Mouse (Mus musculus): ENCODE measurements around the gene Xpo5. TPM values are rescaled to one million over a fixed set of nuclear protein-coding genes. Genes with fewer than 3 reads are reported as not detected.
A peak's percentile ranks its signal among the peaks of the same experiment; 100 is the strongest.

Xpo5 gene
- total and polyA plus RNA-seq, 2 experiments from 2014 or later = 23.8 to 54.5 TPM

GRCm38 (mm10) chr17:46252571-46253451 is 50.2 kb downstream of the Xpo5 start:
- 0 out of 2 replicates have a peak, but pooled peaks have one; percentile 0 for ATAC-seq
- Histone ChIP-seq H3K27ac (peak overlapping the region; percentile 82), H3K4me1 (ENCODE audit: insufficient read depth, low read length) (peaks cover 21% of the 10 kb centered on the region), H3K9me3 (ENCODE audit: low read length) (no peaks in the 10 kb centered on the region), H3K27me3 (ENCODE audit: insufficient read depth, low read length) (no peaks in the 10 kb centered on the region), H3K36me3 (ENCODE audit: insufficient read depth, low read length) (peaks cover 36% of the 10 kb centered on the region), H3K9ac (replicated peaks; ENCODE audit: low read length) (no peak overlapping the region), H3K4me3 (ENCODE audit: low read length) (peak overlapping the region; percentile 78; the same call in 1 of the 2 replicates), H3K4me2 (ENCODE audit: low read depth, low read length) (peak overlapping the region; percentile 97)
- peak; percentile 67 for TF ChIP-seq CTCF (IDR thresholded peaks at IDR 0.05; ENCODE audit: low read depth)
- peak; percentile 78 for DNase-seq (ENCODE audit: low spot score)
- WGBS = 53% methylated on average over 14 of the region's 14 CpGs

- Histone ChIP-seq H3K27me3 (ENCODE audit: insufficient read depth, low read length) (no peaks in the 10 kb centered on the region), H3K27ac (peak within 1 kb of the TSS; percentile 82), H3K4me3 (ENCODE audit: low read length) (peak within 1 kb of the TSS; percentile 78), H3K36me3 (ENCODE audit: insufficient read depth, low read length) (peaks cover 40% of the 10 kb centered on the region), H3K4me1 (ENCODE audit: insufficient read depth, low read length) (peaks cover 21% of the 10 kb centered on the region), H3K9me3 (ENCODE audit: low read length) (no peaks in the 10 kb centered on the region), H3K4me2 (ENCODE audit: low read depth, low read length) (peak within 1 kb of the TSS; percentile 97), H3K9ac (replicated peaks; ENCODE audit: low read length) (peak within 1 kb of the TSS; percentile 76)
- no peak for TF ChIP-seq CTCF (IDR thresholded peaks at IDR 0.05; ENCODE audit: low read depth)
- ATAC-seq (peak; percentile 87), DNase-seq (ENCODE audit: low spot score) (peak; percentile 95)
- WGBS = 2% methylated on average over 43 of the region's 48 CpGs
Observed at GRCm38 (mm10) chr17:46253452-46254084, 51.0 kb downstream of the Xpo5 start, which contains the start of gene Lrrc73. Lrrc73 (plus strand) TSS chr17:46253531.

- Histone ChIP-seq H3K4me1 (ENCODE audit: insufficient read depth, low read length) (peaks cover 15% of the 10 kb centered on the region), H3K4me3 (ENCODE audit: low read length) (peak overlapping the region; percentile 78), H3K27ac (peak overlapping the region; percentile 82), H3K9ac (replicated peaks; ENCODE audit: low read length) (peak overlapping the region; percentile 76), H3K27me3 (ENCODE audit: insufficient read depth, low read length) (no peaks in the 10 kb centered on the region), H3K4me2 (ENCODE audit: low read depth, low read length) (peak overlapping the region; percentile 97), H3K9me3 (ENCODE audit: low read length) (no peaks in the 10 kb centered on the region), H3K36me3 (ENCODE audit: insufficient read depth, low read length) (peaks cover 41% of the 10 kb centered on the region)
- WGBS = under 1% methylated on average over 43 of the region's 54 CpGs
- no peak for TF ChIP-seq CTCF (IDR thresholded peaks at IDR 0.05; ENCODE audit: low read depth)
- peak; percentile 42 for DNase-seq (ENCODE audit: low spot score)
- peak; percentile 30 for ATAC-seq
Observed at GRCm38 (mm10) chr17:46254106-46254505, 51.5 kb downstream of the Xpo5 start.

- Histone ChIP-seq H3K27me3 (ENCODE audit: insufficient read depth, low read length) (no peaks in the 10 kb centered on the region), H3K36me3 (ENCODE audit: insufficient read depth, low read length) (peaks cover 45% of the 10 kb centered on the region), H3K4me1 (ENCODE audit: insufficient read depth, low read length) (peaks cover 13% of the 10 kb centered on the region), H3K4me2 (ENCODE audit: low read depth, low read length) (peak overlapping the region; percentile 97), H3K27ac (no peak overlapping the region), H3K9ac (replicated peaks; ENCODE audit: low read length) (peak overlapping the region; percentile 76; the same call in 1 of the 2 replicates), H3K9me3 (ENCODE audit: low read length) (no peaks in the 10 kb centered on the region), H3K4me3 (ENCODE audit: low read length) (peak overlapping the region; percentile 78)
- DNase-seq (ENCODE audit: low spot score) (no peak), ATAC-seq (no peak)
- TF ChIP-seq CTCF (IDR thresholded peaks at IDR 0.05; ENCODE audit: low read depth) = no peak
- 26% methylated on average over 6 of the region's 6 CpGs for WGBS
Observed at GRCm38 (mm10) chr17:46255147-46255546, 52.6 kb downstream of the Xpo5 start.

GRCm38 (mm10) chr17:46258279-46259053 is 55.9 kb downstream of the Xpo5 start:
- no peak for TF ChIP-seq CTCF (IDR thresholded peaks at IDR 0.05; ENCODE audit: low read depth)
- Histone ChIP-seq H3K9me3 (ENCODE audit: low read length) (no peaks in the 10 kb centered on the region), H3K9ac (replicated peaks; ENCODE audit: low read length) (no peak overlapping the region), H3K36me3 (ENCODE audit: insufficient read depth, low read length) (peaks cover 55% of the 10 kb centered on the region), H3K4me1 (ENCODE audit: insufficient read depth, low read length) (peaks cover 13% of the 10 kb centered on the region), H3K4me3 (ENCODE audit: low read length) (no peak overlapping the region), H3K27me3 (ENCODE audit: insufficient read depth, low read length) (no peaks in the 10 kb centered on the region), H3K27ac (no peak overlapping the region), H3K4me2 (ENCODE audit: low read depth, low read length) (no peak overlapping the region)
- no peak for ATAC-seq
- no peak for DNase-seq (ENCODE audit: low spot score)
- WGBS = 77% methylated on average over 30 of the region's 30 CpGs

- ATAC-seq (no peak), DNase-seq (ENCODE audit: low spot score) (no peak)
- Histone ChIP-seq H3K4me1 (ENCODE audit: insufficient read depth, low read length) (peaks cover 10% of the 10 kb centered on the region), H3K27me3 (ENCODE audit: insufficient read depth, low read length) (no peaks in the 10 kb centered on the region), H3K36me3 (ENCODE audit: insufficient read depth, low read length) (peaks cover 62% of the 10 kb centered on the region), H3K4me2 (ENCODE audit: low read depth, low read length) (no peak overlapping the region), H3K9ac (replicated peaks; ENCODE audit: low read length) (no peak overlapping the region), H3K4me3 (ENCODE audit: low read length) (no peak overlapping the region), H3K9me3 (ENCODE audit: low read length) (no peaks in the 10 kb centered on the region), H3K27ac (no peak overlapping the region)
- WGBS = 90% methylated on average over 17 of the region's 17 CpGs
- no peak for TF ChIP-seq CTCF (IDR thresholded peaks at IDR 0.05; ENCODE audit: low read depth)
Observed at GRCm38 (mm10) chr17:46259675-46260074, 57.1 kb downstream of the Xpo5 start.

Measured in hindbrain, postnatal 0 days (tissue).